In the genomic region with DNA sequence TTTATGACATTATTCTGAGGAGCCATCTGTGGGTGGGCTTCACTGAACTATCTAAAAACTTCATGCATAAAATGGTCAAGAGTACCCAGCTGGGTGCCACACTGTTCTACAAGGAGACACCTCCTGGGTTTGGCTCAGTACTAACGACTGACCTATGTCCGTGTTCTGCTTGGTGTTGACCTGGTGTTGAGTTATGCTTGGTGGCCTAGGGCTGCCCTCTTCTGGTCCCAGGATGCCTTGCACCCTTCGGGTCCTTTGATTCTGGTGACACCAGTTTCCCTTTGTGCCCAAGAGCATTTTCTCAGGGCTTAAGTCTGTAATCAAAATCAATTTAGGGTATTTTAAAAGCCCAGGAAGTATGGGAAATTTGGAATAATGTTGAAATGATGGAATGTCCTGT, we compare ENCODE assay signal across 9 mouse cellular contexts. TPM values are rescaled to one million over a fixed set of nuclear protein-coding genes. Genes with fewer than 3 reads are reported as not detected.
A peak's percentile ranks its signal among the peaks of the same experiment; 100 is the strongest.
DNase-seq lines count a peak whose midpoint lies in the region; ATAC-seq and TF ChIP-seq lines count a peak whose summit lies in the region.
"Had no signal": no experiment of that assay in that cellular context is flagged by ENCODE, and none has a peak within 500 bp of the region (broad histone marks: within the 10 kb centered on the region; RNA-seq: fewer than 3 reads in every experiment).

No protein-coding gene starts in this region.

- DNase-seq in kidney, adult 18-20 months: peak; percentile 66
- DNase-seq in CH12.LX (ENCODE audit: extremely low read depth): peak; percentile 43
- peak; percentile 34 for DNase-seq in adrenal gland, adult 8-10 months
- DNase-seq in embryo, embryonic 11.5 days (ENCODE audit: low read depth, low spot score): peak; percentile 16
- DNase-seq in kidney, postnatal 36 days: peak; percentile 61 to 74
- DNase-seq in retina, adult 2 months (ENCODE audit: low read depth, low spot score): peak; percentile 34
- DNase-seq in frontal cortex, postnatal 25 days (ENCODE audit: low spot score in 2 of 2): no peak

- H3K27me3 ChIP-seq in kidney, embryonic 16.5 days (ENCODE audit: insufficient read depth, low read length): 0 out of 2 replicates have a peak, but pooled peaks cover 4% of the 10 kb centered on the region
- H3K27me3 ChIP-seq in CH12.LX (replicated peaks): peaks cover 49% of the 10 kb centered on the region

- no peaks in the 10 kb centered on the region for H3K79me2 ChIP-seq in CH12.LX (replicated peaks; ENCODE audit: control insufficient read depth, extremely low read depth, insufficient read depth, poor library complexity, severe bottlenecking)

- H3K4me1 ChIP-seq in kidney, embryonic 16.5 days (ENCODE audit: insufficient read depth, low read length): no peaks in the 10 kb centered on the region
- peaks cover 2 to 15% of the 10 kb centered on the region in 2 experiments; a peak in 2 of 4 replicates for H3K4me1 ChIP-seq in CH12.LX (ENCODE audit: control insufficient read depth in 1 of 2, insufficient read depth in 2 of 2)

- no peak for TF ChIP-seq EP300 in CH12.LX (IDR thresholded peaks at IDR 0.05; ENCODE audit: low read length)

- TF ChIP-seq POLR2A in CH12.LX (IDR thresholded peaks at IDR 0.05; ENCODE audit: low read depth, low read length): no peak

- no peak overlapping the region for H3K4me2 ChIP-seq in kidney, embryonic 16.5 days (replicated peaks; ENCODE audit: low read depth, low read length)
- peak overlapping the region; percentile 16; the same call in 1 of the 2 replicates for H3K4me2 ChIP-seq in CH12.LX (ENCODE audit: insufficient read depth, low read depth, poor library complexity, severe bottlenecking)

- WGBS in kidney, embryonic 16.5 days: 5% methylated on average over 3 of the region's 3 CpGs

- TF ChIP-seq RAD21 in CH12.LX (IDR thresholded peaks at IDR 0.05; ENCODE audit: low read depth, low read length): peak; percentile 77

- in situ Hi-C loops in CH12.LX (cut with MboI; ENCODE audit: low pct_ligation_motif_present, low pct_unique_long_range_greater_than_20kb, low sequenced_read_pairs): no loop called here

- TF ChIP-seq CTCF in CH12.LX (conservative IDR thresholded peaks at IDR 0.05 in 1 of 2, IDR thresholded peaks at IDR 0.05 in 1 of 2; ENCODE audit: low read depth in 2 of 2, low read length in 2 of 2): peak; percentile 50 to 86

- dilution Hi-C loops in CH12.LX (cut with MboI; ENCODE audit: extremely low pct_ligation_motif_present, extremely low pct_unique_long_range_greater_than_20kb, low sequenced_read_pairs): no loop called here

- no peak overlapping the region for H3K9ac ChIP-seq in kidney, embryonic 16.5 days (replicated peaks; ENCODE audit: low read length)
- H3K9ac ChIP-seq in CH12.LX (ENCODE audit: insufficient read depth, low read depth): no peak overlapping the region

- no peak overlapping the region for H3K27ac ChIP-seq in kidney, embryonic 16.5 days (ENCODE audit: low read length)
- no peak overlapping the region for H3K27ac ChIP-seq in CH12.LX (ENCODE audit: insufficient read depth, low read depth)

- ATAC-seq in kidney, embryonic 16.5 days (ENCODE audit: low FRiP score, low TSS enrichment): no peak

- no peaks in the 10 kb centered on the region for H3K36me3 ChIP-seq in kidney, embryonic 16.5 days (ENCODE audit: insufficient read depth, low read length)
- no peaks in the 10 kb centered on the region for H3K36me3 ChIP-seq in CH12.LX (replicated peaks in 1 of 2; ENCODE audit: control insufficient read depth in 1 of 2, insufficient read depth in 1 of 2, low read length in 1 of 2)

- no peaks in the 10 kb centered on the region for H3K9me3 ChIP-seq in kidney, embryonic 16.5 days (ENCODE audit: low read length)
- no peaks in the 10 kb centered on the region for H3K9me3 ChIP-seq in CH12.LX (replicated peaks; ENCODE audit: low read length)

- H3K4me3 ChIP-seq in kidney, embryonic 16.5 days (ENCODE audit: low read length): no peak overlapping the region
- no peak overlapping the region for H3K4me3 ChIP-seq in CH12.LX (replicated peaks in 1 of 3; ENCODE audit: low read depth in 2 of 3, low read length in 2 of 3, poor library complexity in 1 of 3)

TF ChIP-seq in CH12.LX, 34 proteins besides CTCF, POLR2A, EP300 and RAD21:
- TF ChIP-seq ZC3H11A (IDR thresholded peaks at IDR 0.05; ENCODE audit: low read depth, low read length): peak; percentile 28; the same call in 1 of the 2 replicates
- TF ChIP-seq UBTF (IDR thresholded peaks at IDR 0.05; ENCODE audit: low read depth, low read length): no peak
- peak; percentile 75 for TF ChIP-seq SMC3 (IDR thresholded peaks at IDR 0.05; ENCODE audit: low read depth, low read length)

RNA-seq across cellular contexts. Expression of a gene that starts 23.5 kb away (rescaled TPM):
- 0.36 TPM in 2 replicates for polyA plus RNA-seq in kidney, embryonic 16.5 days (2015; fragmentation: Nextera tagmentation; extraction: Ambion mirVana)
- total RNA-seq in CH12.LX (2012; rRNA removed) (54.0 and 61.7 TPM in 2 replicates), CH12.LX (2014; rRNA removed) (84.1 and 90.0 TPM in 2 replicates)
- 33.9 and 42.5 TPM in 2 replicates for polyA plus RNA-seq in CH12.LX (2012; ENCODE audit: insufficient read length, low read depth)
- total RNA-seq in adrenal gland, adult 8-10 months (2022): 1 to 10 TPM in 1 of 4 experiments, under 1 TPM in 3; 0.40 to 1.0 (median 0.75) TPM

RNA-seq across cellular contexts. Expression of a gene that starts 25.5 kb away (rescaled TPM):
- polyA plus RNA-seq in kidney, embryonic 16.5 days (2015; fragmentation: Nextera tagmentation; extraction: Ambion mirVana): not detected in 2 replicates
- total RNA-seq in CH12.LX (2012; rRNA removed) (not detected in 2 replicates), CH12.LX (2014; rRNA removed) (not detected in 2 replicates)
- not detected in 2 replicates for polyA plus RNA-seq in CH12.LX (2012; ENCODE audit: insufficient read length, low read depth)
- not detected for total RNA-seq in adrenal gland, adult 8-10 months (2022)
- polyA plus RNA-seq: lung, embryonic 16.5 days had no signal

RNA-seq across cellular contexts. Expression of a gene that starts 55.1 kb away (rescaled TPM):
- 2.2 TPM in 2 replicates for polyA plus RNA-seq in kidney, embryonic 16.5 days (2015; fragmentation: Nextera tagmentation; extraction: Ambion mirVana)
- 21.1 and 26.2 TPM in 2 replicates for total RNA-seq in CH12.LX (2012; rRNA removed)
- 6.0 and 7.3 TPM in 2 replicates for total RNA-seq in CH12.LX (2014; rRNA removed)
- polyA plus RNA-seq in CH12.LX (2012; ENCODE audit: insufficient read length, low read depth): 22.6 and 32.4 TPM in 2 replicates
- 10 to 100 TPM in 2 of 4 experiments, 1 to 10 TPM in 2; 3.8 to 12.3 (median 7.6) TPM for total RNA-seq in adrenal gland, adult 8-10 months (2022)

Comparison
In these comparisons a context has a peak if more than half of its experiments do, and no peak if none do; other contexts are left out.
1. DNase-seq: peak in kidney, adult 18-20 months (single experiment), CH12.LX (single experiment), adrenal gland, adult 8-10 months (single experiment), embryo, embryonic 11.5 days (single experiment), kidney, postnatal 36 days (2 of 2) and retina, adult 2 months (single experiment); none in frontal cortex, postnatal 25 days (0 of 2).
2. RNA of a gene that starts 23.5 kb away (total RNA-seq): 54.0 to 90.0 TPM in CH12.LX; 0.40 to 1.0 TPM in adrenal gland, adult 8-10 months; every median in the first group is over 10 times any median in the second.